Mouse (Mus musculus) cortical plate, adult 2 months (tissue): ENCODE measurements around the gene Btaf1.

Experiments used
- CTCF ChIP-seq: fragments of 200-500 bp; IDR thresholded peaks from 2 replicates; pipeline ENCODE4 v1.5.1; 2011; ENCODE audit warnings: mild to moderate bottlenecking, control low read depth, low read length; ENCODE audit not compliant: insufficient read depth; ENCODE audit errors: extremely low read depth
- POLR2A ChIP-seq: fragments of 200-500 bp; IDR thresholded peaks from 2 replicates; pipeline ENCODE4 v1.6.1; 2011; ENCODE audit warnings: mild to moderate bottlenecking, low read length, control low read depth; ENCODE audit not compliant: insufficient read depth; ENCODE audit errors: extremely low read depth

GRCm38 (mm10) chr19:36922936-36923335, 2.9 kb upstream of the Btaf1 start:
- TF ChIP-seq POLR2A, result no peak
- TF ChIP-seq CTCF, result no peak
